In the genomic region with DNA sequence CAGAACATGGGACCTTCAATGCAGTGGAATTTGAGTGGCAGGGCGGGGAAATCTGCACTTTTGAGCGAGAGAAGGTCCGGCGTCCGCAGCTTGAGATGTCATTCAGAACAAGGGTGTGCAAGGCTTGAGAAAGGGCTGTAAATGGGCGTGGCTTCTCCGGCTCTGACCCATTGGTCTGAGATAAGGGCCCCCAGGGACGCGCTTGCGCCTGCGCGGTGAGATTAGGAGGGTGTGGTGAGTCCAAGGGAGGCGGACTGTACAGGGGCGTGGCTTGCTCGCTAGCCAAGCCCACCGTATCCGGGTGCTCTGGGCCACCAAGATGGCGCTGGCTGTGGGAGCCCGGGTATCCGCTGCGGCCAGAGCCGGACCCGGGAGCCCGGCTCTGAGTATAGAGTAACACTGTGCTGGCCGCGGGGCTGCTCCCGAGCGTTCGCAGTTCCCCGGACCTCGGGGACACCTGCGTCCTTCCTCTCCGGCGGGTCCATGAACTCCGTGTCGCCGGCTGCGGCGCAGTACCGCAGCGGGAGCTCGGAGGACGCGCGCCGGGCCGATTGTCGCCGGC, we compare ENCODE assay signal across 8 mouse cellular contexts. TPM values are rescaled to one million over a fixed set of nuclear protein-coding genes. Genes with fewer than 3 reads are reported as not detected.
DNase-seq lines count a peak whose midpoint lies in the region; ATAC-seq and TF ChIP-seq lines count a peak whose summit lies in the region.

A gene (plus strand): TSS at position 294 of the 562 bp plus-strand sequence.

- peaks cover 25% of the 10 kb centered on the region for H3K4me1 ChIP-seq in hindbrain, embryonic 13.5 days (replicated peaks)

- no peaks in the 10 kb centered on the region for H3K27me3 ChIP-seq in Patski
- peaks cover 3% of the 10 kb centered on the region; the same call in 1 of the 2 replicates for H3K27me3 ChIP-seq in hindbrain, embryonic 13.5 days

- in situ Hi-C loops in Patski (cut with MboI; ENCODE audit: low pct_unique_long_range_greater_than_20kb): no loop called here

- TF ChIP-seq CTCF in Patski (IDR thresholded peaks at IDR 0.05): no peak

- H3K27ac ChIP-seq in hindbrain, embryonic 13.5 days: peak within 1 kb of the TSS; percentile 85

- under 1% methylated on average over 49 of the region's 49 CpGs for WGBS in hindbrain, embryonic 13.5 days

- H3K9ac ChIP-seq in hindbrain, embryonic 13.5 days: peak within 1 kb of the TSS; percentile 90

- peak within 1 kb of the TSS; percentile 82 for H3K4me3 ChIP-seq in hindbrain, embryonic 13.5 days

- H3K36me3 ChIP-seq in hindbrain, embryonic 13.5 days: peaks cover 32% of the 10 kb centered on the region

- peak; percentile 87 for ATAC-seq in Patski
- ATAC-seq in hindbrain, embryonic 13.5 days (ENCODE audit: low FRiP score): peak; percentile 98

- DNase-seq in Patski (ENCODE audit: low read depth, low spot score): peak; percentile 85
- DNase-seq in cerebellum, postnatal 14 days: peak; percentile 100
- peak; percentile 94 for DNase-seq in frontal cortex, postnatal 14 days (ENCODE audit: low spot score in 2 of 2)
- DNase-seq in layer of hippocampus, postnatal 25 days (ENCODE audit: extremely low spot score in 1 of 2, low spot score in 1 of 2): peak; percentile 88 to 89
- peak; percentile 99 for DNase-seq in lung, postnatal 25 days (ENCODE audit: low spot score)
- DNase-seq in retina, embryonic 14.5 days (ENCODE audit: low spot score): peak; percentile 100
- DNase-seq in thymus, postnatal 4 days: peak; percentile 94

- no peaks in the 10 kb centered on the region for H3K9me3 ChIP-seq in hindbrain, embryonic 13.5 days

- CTCF ChIA-PET in Patski (lab: Charles Lee): interaction anchor here (0.9 to 2.0 kb wide), 2 partner anchors 24 to 105 kb away, joined by 3 to 6 read pairs; no protein-coding TSS in a partner anchor

- POLR2A ChIA-PET in Patski (lab: Charles Lee): interaction anchor here (0.7 to 1.5 kb wide), 6 partner anchors 9 to 92 kb away, joined by 3 to 5 read pairs (median 4); a partner anchor contains a TSS

- H3K4me2 ChIP-seq in hindbrain, embryonic 13.5 days: peak within 1 kb of the TSS; percentile 90

RNA-seq across cellular contexts. Expression of the gene that starts here (rescaled TPM):
- 42.7 TPM for polyA plus RNA-seq in Patski (2021)
- polyA plus RNA-seq in hindbrain, embryonic 13.5 days (2015; fragmentation: Nextera tagmentation; extraction: Ambion mirVana): 51.1 and 51.8 TPM in 2 replicates
- 10 to 100 TPM; 39.1 to 40.0 TPM for total RNA-seq in layer of hippocampus, postnatal 25 days (2021)

Comparison
In these comparisons a context has a peak if more than half of its experiments do, and no peak if none do; other contexts are left out.
1. Peak in every context shown above with its lines: DNase-seq, ATAC-seq, H3K4me3 ChIP-seq and H3K27ac ChIP-seq.